Mouse (Mus musculus) MN1 (cell line): ENCODE data around the gene Pfpl.

Source experiments
- DNase-seq: peaks from one replicate; pipeline ENCODE4 v3.0.0-alpha.2; 2016; ENCODE audit warnings: low spot score

Gene Pfpl

DNA sequence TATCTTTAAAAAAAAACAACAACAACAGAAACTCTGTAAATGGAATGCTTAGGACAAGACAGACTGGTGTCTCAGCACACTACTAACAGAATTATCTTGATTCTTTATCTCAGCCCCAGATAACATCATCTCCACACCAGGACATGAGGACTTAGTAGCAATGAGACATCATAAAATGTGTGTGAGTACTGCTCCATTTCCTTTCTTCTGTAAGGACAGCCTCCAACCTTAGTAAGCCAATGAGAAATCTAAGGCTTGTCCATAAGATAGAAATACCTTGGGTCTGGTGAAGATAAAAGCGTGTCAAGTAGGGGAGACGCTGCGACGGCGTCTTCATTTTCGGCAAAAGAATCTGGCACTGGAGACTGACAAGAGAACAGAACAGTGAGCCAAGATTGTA is at the start of gene Pfpl:
TSS of gene Pfpl (plus strand) at position 301 of the 400 bp plus-strand sequence.
- no peak for DNase-seq

DNA sequence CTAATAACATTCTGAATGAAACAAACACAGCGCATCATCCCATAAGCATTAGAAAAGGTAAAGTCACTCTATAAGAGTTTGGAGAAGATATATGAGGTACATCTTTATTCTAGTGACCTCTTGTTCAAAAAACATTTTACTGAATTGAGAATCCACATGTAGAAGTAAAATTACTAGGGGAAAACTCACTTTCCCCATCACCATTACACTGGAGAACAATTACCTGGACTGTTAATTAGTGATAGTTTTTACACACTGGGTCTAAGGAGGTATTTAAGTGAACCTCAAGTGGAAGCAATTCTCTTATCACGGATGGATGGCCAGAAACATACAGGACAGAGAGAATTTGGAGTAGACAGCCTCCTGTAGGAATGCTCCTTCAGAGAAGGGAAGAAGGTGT is 40.7 kb upstream of the Pfpl start, which contains the start of gene Olfr1440:
TSS of gene Olfr1440 (plus strand) at position 301 of the 400 bp plus-strand sequence.
- DNase-seq = no peak

DNA sequence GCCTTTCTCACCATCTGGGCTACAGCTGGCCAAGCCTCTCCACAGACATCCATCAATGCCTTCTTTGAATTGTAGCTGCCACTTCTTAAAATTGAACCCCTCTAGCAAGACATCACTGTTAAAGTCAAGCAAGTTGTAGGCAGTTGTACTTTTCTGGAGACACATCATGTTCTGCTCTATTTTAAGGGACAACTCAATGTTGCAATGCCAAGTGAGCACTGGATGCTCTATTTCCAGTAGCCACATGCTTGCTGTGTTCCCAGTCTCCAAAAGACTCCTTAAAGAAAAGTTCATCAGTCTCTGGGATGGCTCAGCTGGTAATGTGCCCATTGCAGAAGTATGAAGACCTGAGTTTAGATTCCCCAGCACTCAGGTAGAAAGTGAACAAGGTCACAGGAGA is 14.0 kb upstream of the Pfpl start:
- no peak for DNase-seq

DNA sequence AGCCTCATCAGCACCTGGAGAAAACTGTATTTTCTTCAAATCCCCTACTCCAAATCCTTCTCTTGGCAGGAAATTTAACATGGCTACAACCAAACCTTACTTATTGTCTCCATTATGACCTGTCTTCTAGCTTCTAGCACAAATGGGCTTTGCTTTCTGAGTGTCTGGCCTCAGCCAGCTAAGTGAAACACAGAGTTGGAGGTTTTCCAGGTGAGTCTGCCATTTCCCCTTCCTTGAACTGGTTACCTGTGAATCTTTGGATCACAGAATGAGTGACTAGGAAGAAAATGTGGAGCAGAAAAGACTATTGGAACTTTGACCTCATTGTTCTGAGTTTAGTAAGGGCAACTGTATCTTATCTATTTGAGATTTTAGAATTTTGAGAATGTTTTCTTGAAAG is 10.3 kb upstream of the Pfpl start, which contains the start of gene Olfr1441:
TSS of gene Olfr1441 (plus strand) at position 73 of the 400 bp plus-strand sequence.
- DNase-seq = no peak

DNA sequence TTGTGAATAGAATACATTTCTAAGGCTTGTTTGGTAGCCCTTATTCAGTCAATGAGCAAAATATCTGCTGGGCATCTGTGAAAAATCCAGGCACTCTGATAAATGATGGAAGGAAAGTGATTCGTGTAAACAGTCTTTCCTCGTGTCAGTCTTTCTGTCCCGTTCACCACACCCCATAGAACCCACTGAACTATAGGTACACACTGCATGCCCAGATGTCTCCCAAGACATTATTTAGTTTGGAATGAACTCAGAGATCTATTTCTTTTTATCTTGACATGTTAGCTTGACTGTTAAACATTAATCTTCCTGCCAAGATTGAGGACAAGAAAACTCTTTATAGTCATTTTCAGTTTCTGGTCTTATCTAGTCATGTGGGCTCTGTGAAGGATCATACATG is 9.4 kb upstream of the Pfpl start:
- no peak for DNase-seq

GRCm38 (mm10) chr19:12420555-12420954 is 7.2 kb upstream of the Pfpl start:
- DNase-seq = no peak

GRCm38 (mm10) chr19:12421680-12422079 is 6.0 kb upstream of the Pfpl start:
- DNase-seq = no peak

GRCm38 (mm10) chr19:12427101-12427500 is 604 bp upstream of the Pfpl start:
- DNase-seq = no peak

DNA sequence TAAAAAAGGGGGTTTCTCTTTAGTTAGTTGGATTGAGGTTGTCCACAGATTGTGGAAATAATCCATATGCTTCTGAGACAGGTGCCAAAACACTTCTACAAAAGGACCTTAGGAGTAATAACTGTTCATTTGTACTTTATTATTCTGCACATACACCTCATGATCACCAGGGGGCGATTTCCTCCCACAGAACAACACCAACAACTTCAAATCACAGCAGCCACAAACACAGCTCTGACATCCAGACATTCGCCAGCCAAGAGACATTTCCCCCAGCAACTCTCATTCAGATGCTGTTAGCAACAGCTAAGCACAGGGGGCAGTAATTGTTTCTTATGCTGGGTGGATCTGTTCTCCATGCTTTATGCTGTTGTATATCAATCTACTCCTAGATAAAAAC is 5.3 kb downstream of the Pfpl start:
- DNase-seq = peak; percentile 41

DNA sequence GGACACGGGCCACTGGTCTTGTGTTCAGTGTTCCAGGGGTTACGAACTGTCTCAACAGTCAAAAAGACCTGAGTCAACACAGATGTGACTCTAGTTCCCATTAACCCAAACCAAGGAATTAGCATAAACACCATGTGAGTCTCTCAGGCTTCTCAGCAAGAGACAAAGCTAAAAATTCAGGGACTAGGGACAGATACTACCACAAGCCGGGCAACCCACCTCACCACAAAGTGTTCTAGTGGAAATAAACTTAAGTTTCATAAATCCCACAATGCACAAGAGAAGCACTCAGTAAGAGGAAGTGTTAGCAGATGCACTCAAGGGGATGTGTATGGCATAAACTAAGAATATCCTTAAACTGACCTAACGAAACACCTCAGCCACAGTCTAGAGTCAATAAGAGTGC is 7.3 kb downstream of the Pfpl start:
- DNase-seq = no peak

DNA sequence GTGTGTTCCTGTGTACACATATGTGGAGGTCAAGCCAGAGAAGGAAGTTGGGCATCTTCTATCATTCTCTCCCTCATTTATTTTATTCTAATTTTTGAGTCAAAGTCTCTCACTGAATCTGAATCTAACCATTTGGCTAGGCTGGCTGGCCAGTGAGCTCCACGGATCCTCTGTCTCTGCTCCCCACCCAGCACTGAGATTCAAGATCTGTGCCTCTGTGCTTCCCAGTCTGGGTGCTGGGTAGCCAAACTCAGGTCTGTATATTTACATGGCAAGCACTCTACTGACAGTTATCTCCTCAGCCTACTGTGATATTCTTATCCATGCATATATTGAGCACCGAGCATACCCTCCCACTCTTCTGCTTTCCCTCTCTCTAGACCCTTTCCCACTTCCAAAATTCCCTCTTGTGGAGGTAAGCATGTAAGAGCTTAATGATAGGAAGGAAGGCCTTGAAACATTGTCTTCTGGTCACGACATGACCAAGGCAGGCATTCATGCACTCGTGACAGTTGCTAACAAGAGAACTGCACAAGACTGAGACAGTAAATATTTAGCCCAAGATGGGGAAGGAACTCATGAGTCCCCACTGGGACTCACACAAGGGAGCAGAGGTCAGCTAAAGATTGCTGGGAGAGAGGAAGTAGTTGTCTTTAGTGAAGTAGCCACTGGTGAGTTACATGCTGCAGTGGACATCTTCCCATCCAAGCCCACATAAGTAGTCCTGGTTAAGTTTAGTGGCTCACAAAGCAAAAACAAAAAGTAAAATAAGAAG is 8.2 kb downstream of the Pfpl start:
- DNase-seq = no peak

DNA sequence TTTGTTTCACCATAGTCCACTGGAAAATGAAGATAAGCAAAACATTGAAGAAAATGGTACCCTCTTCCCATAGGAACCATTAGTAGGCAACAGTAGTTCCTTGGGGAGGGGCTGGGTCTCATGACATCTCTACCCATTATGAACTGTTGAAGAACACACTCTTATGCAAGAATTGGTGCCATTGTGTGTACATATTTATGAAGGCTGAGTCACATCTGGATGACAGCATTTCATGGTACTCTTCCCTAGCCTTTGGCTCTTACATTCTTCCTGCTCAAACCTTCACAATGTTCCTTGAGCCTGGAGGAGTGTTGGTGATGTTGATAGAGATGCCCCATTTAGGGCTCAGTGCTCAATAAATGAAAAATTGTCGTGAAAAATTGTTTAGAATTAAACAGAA is 11.9 kb downstream of the Pfpl start:
- no peak for DNase-seq

DNA sequence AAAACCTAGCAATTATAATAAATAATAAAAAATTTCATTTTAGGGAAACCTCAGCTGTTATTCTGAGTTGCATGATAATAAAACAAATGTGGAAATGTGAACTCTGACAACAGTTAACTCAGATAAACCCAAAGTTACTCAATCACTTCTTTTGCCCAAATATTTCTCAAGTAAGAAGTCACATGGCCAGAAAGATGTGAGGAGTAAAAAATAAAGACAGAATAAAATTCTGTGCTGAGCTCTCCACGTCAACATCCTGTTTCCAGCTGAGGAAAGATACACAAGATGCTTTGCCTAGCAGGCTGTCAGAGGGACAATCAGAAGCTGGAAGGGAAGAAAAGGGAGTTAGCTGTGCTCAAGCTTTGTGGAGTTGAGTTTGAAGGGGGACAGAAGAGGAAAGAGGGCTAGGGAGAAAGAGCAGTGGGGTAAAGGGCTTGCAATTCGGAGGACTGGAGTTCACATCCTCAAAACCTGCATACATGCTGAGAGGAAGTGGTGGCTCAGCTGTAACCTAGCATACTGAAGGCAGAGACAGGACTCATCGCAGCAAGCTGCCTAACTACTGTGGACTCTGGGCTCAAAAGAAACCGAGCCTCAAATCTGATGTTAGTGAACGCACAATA is 12.5 kb downstream of the Pfpl start:
- DNase-seq = no peak

GRCm38 (mm10) chr19:12442560-12442959 is 14.9 kb downstream of the Pfpl start:
- no peak for DNase-seq

DNA sequence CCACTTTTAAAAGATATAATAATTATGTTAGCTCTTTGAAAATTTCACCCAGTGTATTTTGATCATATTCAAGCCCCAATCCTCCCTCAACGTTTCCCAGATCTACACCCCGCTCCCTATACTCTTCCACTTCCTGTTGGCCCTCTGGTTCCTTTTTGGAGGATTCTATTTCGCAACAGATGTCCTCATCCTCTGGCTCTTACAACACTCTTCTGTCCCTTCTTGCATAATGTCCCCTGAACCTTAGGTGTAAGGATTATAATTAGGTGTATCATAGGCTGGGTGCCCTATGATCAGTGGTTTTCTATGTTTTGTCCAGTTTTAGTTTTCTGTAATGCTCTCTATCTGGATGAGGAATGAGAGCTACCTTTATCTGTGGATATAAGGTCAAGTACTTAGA is 17.3 kb downstream of the Pfpl start:
- no peak for DNase-seq

- no peak for DNase-seq
Measured at GRCm38 (mm10) chr19:12457401-12458066, 29.8 kb downstream of the Pfpl start.

DNA sequence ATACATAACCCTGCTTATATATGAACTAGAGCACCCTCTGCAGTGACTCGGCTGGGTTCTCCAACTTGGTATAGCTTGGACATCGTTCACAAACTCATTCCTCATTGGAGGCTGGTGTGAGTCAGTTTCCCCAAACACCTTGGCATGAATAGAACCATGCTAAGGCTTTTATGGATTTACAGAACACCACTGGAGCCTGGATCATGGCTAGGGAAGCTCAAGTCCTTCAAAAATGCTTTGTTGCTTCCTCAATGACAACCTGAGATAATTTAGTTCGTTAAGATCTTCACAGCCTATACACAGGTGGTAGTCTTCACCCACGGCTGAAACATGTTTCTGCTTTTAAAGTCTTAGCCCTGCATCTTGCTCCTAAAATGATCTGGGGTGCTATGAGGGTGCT is 31.8 kb downstream of the Pfpl start:
- no peak for DNase-seq

GRCm38 (mm10) chr19:12460282-12461249 is 32.9 kb downstream of the Pfpl start, which contains the start of gene Mpeg1:
Gene Mpeg1, plus strand, starts transcription at chr19:12460779.
- DNase-seq = no peak

DNA sequence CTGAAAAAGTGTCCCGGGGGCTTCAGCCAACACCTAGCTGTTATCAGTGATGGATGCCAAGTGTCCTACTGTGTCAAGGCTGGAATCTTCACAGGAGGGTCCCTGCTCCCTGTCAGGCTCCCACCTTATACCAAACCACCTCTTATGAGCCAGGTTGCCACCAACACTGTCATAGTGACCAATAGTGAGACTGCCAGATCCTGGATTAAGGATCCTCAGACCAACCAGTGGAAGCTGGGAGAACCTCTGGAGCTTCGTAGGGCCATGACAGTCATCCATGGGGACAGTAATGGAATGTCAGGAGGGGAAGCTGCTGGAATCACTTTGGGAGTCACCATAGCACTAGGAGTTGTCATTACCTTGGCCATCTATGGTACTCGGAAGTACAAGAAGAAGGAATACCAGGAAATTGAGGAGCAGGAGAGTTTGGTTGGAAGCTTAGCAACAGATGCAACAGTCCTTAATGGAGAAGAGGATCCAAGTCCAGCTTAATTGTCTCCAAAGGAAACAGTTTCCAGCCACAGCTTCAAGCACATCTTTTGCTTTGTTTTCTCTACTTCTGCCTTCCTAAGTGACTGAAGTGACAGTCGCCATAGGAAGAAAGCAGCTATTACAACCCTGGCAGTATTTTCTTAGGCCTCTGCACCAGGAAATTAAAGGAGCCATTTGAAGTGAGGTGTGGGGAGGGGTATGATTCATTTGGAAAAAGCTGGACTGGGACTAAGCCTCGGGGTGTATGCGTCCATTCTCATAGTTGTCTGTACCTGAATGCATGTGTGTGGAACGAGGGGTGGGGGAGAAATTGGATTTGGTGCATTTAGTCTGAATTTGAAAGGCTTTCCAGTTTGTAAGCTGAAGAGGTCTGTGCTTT is 35.4 kb downstream of the Pfpl start:
- DNase-seq = no peak

- DNase-seq = no peak
Measured at GRCm38 (mm10) chr19:12463722-12464035, 36.0 kb downstream of the Pfpl start.

GRCm38 (mm10) chr19:12464127-12464526 is 36.4 kb downstream of the Pfpl start:
- no peak for DNase-seq
